Mouse (Mus musculus) heart, postnatal 25 days (tissue): ENCODE data around the gene Gucy2e. TPM values are rescaled to one million over a fixed set of nuclear protein-coding genes. Genes with fewer than 3 reads are reported as not detected.

Experiments
- DNase-seq: peaks from one replicate; pipeline ENCODE4 v3.0.0; 2022; ENCODE audit warnings: low spot score
- intact Hi-C: fragments of 180-260 bp; cut with DNase I; formaldehyde crosslinking; loops from one replicate; pipeline ENCODE4 v1.15.1; 2025
- total RNA-seq, 2 experiments: library from RNA; stranded (reverse); gene quantifications; 2 replicates each; pipeline ENCODE4 v1.2.3; 2021

Gene Gucy2e
- total RNA-seq, 2 experiments from 2014 or later: 1.4 to 1.5 TPM

GRCm38 (mm10) chr11:69185031-69185430, 51.8 kb downstream of the Gucy2e start:
- intact Hi-C loops: no loop called here
- DNase-seq: no peak

- intact Hi-C loops: no loop called here
- DNase-seq: no peak
These were observed 56.7 kb downstream of the Gucy2e start for GRCm38 (mm10) chr11:69180120-69180519.

DNA sequence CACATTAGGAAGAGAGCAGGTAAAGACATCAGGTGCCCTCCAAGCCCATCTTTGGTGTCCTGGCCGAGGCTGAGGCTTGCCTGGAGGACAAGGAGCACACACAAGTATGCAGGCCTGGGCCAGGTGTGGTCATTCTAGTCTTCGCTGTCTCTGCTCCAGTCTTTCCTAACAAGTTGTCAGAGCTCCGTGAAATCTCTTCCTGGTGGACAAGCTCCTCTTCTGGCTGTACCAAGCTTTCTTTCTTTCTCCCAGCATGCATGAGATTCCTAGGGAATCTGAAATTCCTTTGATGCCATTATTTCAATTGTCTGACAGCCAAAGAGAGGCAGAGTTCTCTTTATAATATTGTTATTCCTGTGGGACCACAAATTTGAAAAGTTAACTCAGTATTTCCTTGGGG, 57.3 kb downstream of the Gucy2e start:
- no peak for DNase-seq
- intact Hi-C loops: no loop called here

DNA sequence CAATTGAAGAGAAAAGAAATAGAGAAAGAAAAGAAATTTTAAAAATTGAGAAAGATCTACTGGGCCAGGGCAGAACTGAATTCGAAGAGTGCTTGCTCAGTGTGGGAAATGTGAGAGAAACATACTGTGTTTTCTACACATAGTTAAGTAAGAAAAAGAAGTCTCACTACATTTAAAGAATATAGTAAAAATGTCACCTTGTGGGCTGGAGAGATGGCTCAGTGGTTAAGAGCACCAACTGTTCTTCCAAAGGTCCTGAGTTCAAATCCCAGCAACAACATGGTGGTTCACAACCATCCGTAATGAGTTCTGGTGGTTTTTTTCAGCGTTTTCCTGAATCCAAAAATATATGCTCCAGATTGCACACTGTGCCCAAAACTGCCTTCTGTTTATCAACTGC, 58.3 kb downstream of the Gucy2e start:
- no peak for DNase-seq
- intact Hi-C loops: no loop called here

GRCm38 (mm10) chr11:69174722-69175121, 62.1 kb downstream of the Gucy2e start:
- DNase-seq: no peak
- intact Hi-C loops: no loop called here

GRCm38 (mm10) chr11:69172606-69173005, 64.2 kb downstream of the Gucy2e start:
- intact Hi-C loops: no loop called here
- DNase-seq: no peak

GRCm38 (mm10) chr11:69171626-69172025, 65.2 kb downstream of the Gucy2e start:
- peak; percentile 76 for DNase-seq
- intact Hi-C loops: no loop called here

DNA sequence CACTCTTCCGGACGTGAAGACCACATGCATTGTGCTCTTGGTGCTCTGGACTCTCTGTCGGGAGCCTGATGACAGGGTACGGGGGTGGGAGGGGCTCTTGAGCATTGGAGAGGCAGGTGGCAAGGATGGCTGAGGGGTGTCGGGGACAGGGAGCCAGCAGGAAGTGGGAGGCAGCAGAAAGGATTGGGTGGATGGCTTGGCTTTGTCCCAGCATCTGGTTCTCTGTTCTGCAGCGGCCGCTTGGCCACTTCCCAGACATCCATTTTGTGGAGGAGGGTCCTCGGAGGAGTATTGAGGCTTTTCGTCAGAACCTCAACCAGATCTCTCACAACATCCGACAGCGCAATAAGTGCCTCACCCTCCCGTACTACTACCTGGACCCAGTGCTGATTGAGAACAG, 67.5 kb downstream of the Gucy2e start:
- intact Hi-C loops: no loop called here
- DNase-seq: no peak

Other genes starting within 250 kb of the Gucy2e start
- 1 to 10 TPM; 5.6 to 6.8 TPM for gene Pfas, start 228.6 kb downstream of the Gucy2e start, total RNA-seq
- 10 to 100 TPM; 11.5 to 13.7 TPM for gene Ctc1, start 221.1 kb downstream of the Gucy2e start, total RNA-seq
- gene Aurkb, start 191.4 kb downstream of the Gucy2e start, total RNA-seq: 1 to 10 TPM in 1 of 2 experiments, under 1 TPM in 1; 0.62 to 1.2 TPM
- gene Borcs6, start 177.3 kb downstream of the Gucy2e start, total RNA-seq: 10 to 100 TPM; 14.4 to 16.4 TPM
- 1 to 10 TPM; 4.4 to 9.8 TPM for gene Tmem107, start 166.2 kb downstream of the Gucy2e start, total RNA-seq
- 10 to 100 TPM; 59.6 to 65.7 TPM for gene Vamp2, start 148.5 kb downstream of the Gucy2e start, total RNA-seq
- gene Per1, start 141.8 kb downstream of the Gucy2e start, total RNA-seq: 10 to 100 TPM; 32.3 to 61.0 TPM
- under 1 TPM in 1 of 2 experiments, not detected in 1; 0.14 TPM for gene Hes7, start 116.6 kb downstream of the Gucy2e start, total RNA-seq
- under 1 TPM in 1 of 2 experiments, not detected in 1; 0.21 TPM for gene 9130213A22Rik, start 114.4 kb downstream of the Gucy2e start, total RNA-seq
- not detected for gene Aloxe3, start 111.1 kb downstream of the Gucy2e start, total RNA-seq
- not detected for gene Alox12b, start 80.0 kb downstream of the Gucy2e start, total RNA-seq
- gene Alox8, start 39.2 kb downstream of the Gucy2e start, total RNA-seq: 1 to 10 TPM; 1.6 to 1.8 TPM
- 1 to 10 TPM; 2.6 to 5.3 TPM for gene Cntrob, start 86.7 kb upstream of the Gucy2e start, total RNA-seq
- gene Trappc1, start 86.9 kb upstream of the Gucy2e start, total RNA-seq: 10 to 100 TPM; 48.0 to 53.0 TPM
- gene Kcnab3, start 89.2 kb upstream of the Gucy2e start, total RNA-seq: under 1 TPM; 0.22 to 0.29 TPM
- under 1 TPM; 0.16 to 0.17 TPM for gene Rnf227, start 103.4 kb upstream of the Gucy2e start, total RNA-seq
- 10 to 100 TPM; 26.4 to 27.9 TPM for gene Chd3, start 132.4 kb upstream of the Gucy2e start, total RNA-seq
- gene Naa38, start 158.5 kb upstream of the Gucy2e start, total RNA-seq: 10 to 100 TPM; 97.5 to 99.2 TPM
- 10 to 100 TPM; 26.1 to 29.3 TPM for gene Cyb5d1, start 158.6 kb upstream of the Gucy2e start, total RNA-seq
- gene Tmem88, start 161.2 kb upstream of the Gucy2e start, total RNA-seq: 10 to 100 TPM; 22.5 to 23.7 TPM
- 10 to 100 TPM; 25.6 to 30.3 TPM for gene Kdm6b, start 176.6 kb upstream of the Gucy2e start, total RNA-seq